Mouse (Mus musculus) CH12.LX (cell line): ENCODE results near the gene Zic1.

Experiments
- BHLHE40 ChIP-seq: IDR thresholded peaks from 2 replicates; pipeline ENCODE4 v1.6.1; 2011; ENCODE audit warnings: mild to moderate bottlenecking, low read depth, low read length, improper control_type of control experiment
- CTCF ChIP-seq, 2 experiments: IDR thresholded peaks in 1 of 2; conservative IDR thresholded peaks in 1 of 2; 2 replicates each; pipeline ENCODE4 v1.5.1; 2011 to 2012; ENCODE audit warnings: low read depth in 2 of 2, low read length in 2 of 2, improper control_type of control experiment in 1 of 2, inconsistent platforms in 1 of 2, mild to moderate bottlenecking in 1 of 2, moderate library complexity in 1 of 2
- EP300 ChIP-seq: IDR thresholded peaks from 2 replicates; pipeline ENCODE4 v1.6.1; 2011; ENCODE audit warnings: low read length, improper control_type of control experiment
- NELFE ChIP-seq: IDR thresholded peaks from 2 replicates; pipeline ENCODE4 v1.6.1; 2011; ENCODE audit warnings: low read depth, low read length, improper control_type of control experiment
- POLR2A ChIP-seq: IDR thresholded peaks from 2 replicates; pipeline ENCODE4 v1.6.1; 2011; ENCODE audit warnings: low read depth, mild to moderate bottlenecking, improper control_type of control experiment, low read length
- POLR2AphosphoS2 ChIP-seq: IDR thresholded peaks from 2 replicates; pipeline ENCODE4 v1.6.1; 2011; ENCODE audit warnings: low read depth, low read length, improper control_type of control experiment
- SIN3A ChIP-seq: IDR thresholded peaks from 2 replicates; pipeline ENCODE4 v1.6.1; 2012; ENCODE audit warnings: low read length, improper control_type of control experiment, inconsistent platforms
- UBTF ChIP-seq: IDR thresholded peaks from 2 replicates; pipeline ENCODE4 v1.6.1; 2012; ENCODE audit warnings: low read depth, mild to moderate bottlenecking, inconsistent platforms, low read length, improper control_type of control experiment, moderate library complexity
- ZNF384 ChIP-seq: IDR thresholded peaks from 2 replicates; pipeline ENCODE4 v1.6.1; 2012; ENCODE audit warnings: low read depth, low read length, improper control_type of control experiment, inconsistent platforms

GRCm38 (mm10) chr9:91352786-91353185 lies 12.8 kb downstream of the Zic1 start:
- TF ChIP-seq POLR2A (no peak), NELFE (no peak), EP300 (no peak), BHLHE40 (no peak), CTCF (conservative IDR thresholded peaks at IDR 0.05 in 1 of 2, IDR thresholded peaks at IDR 0.05 in 1 of 2; ENCODE audit: low read depth in 2 of 2, low read length in 2 of 2) (no peak), POLR2AphosphoS2 (no peak), SIN3A (no peak), ZNF384 (no peak), UBTF (no peak)
